Mouse (Mus musculus) C2C12 (cell line): ENCODE measurements at regions not wholly inside any gene's neighbourhood (a gene's known extent, or its start where the extent isn't known, plus 50 kb on each side); places are given as distances from the start of the nearest gene placed in this dataset.

ENCODE experiments used
- CTCF ChIP-seq: IDR thresholded peaks from one replicate; pipeline ENCODE4 v1.5.1; 2011; ENCODE audit not compliant: control insufficient read depth, insufficient read depth, insufficient read length
- USF1 ChIP-seq: IDR thresholded peaks from one replicate; pipeline ENCODE4 v1.6.1; 2011; ENCODE audit warnings: low read depth, mild to moderate bottlenecking, control low read depth, moderate library complexity

GRCm38 (mm10) chr13:115361457-115361856, 259.7 kb upstream of the Itga1 start:
- no peak for TF ChIP-seq USF1
- TF ChIP-seq CTCF = no peak
